Mouse (Mus musculus) embryonic facial prominence, embryonic 11.5 days (tissue): ENCODE results near the gene Cerk. TPM values are rescaled to one million over a fixed set of nuclear protein-coding genes. Genes with fewer than 3 reads are reported as not detected.

Experiments used
- ATAC-seq: fragments of 200-750 bp; cut with Nextera tagmentation; replicated peaks from 2 replicates; pipeline ENCODE4 v1.8.0; 2017; ENCODE audit warnings: low read depth; ENCODE audit not compliant: insufficient number of reproducible peaks, low FRiP score, low TSS enrichment
- DNase-seq: peaks from one replicate; pipeline ENCODE4 v3.0.0-alpha.2; 2015; ENCODE audit warnings: low spot score
- H3K27ac ChIP-seq: fragments of 300-500 bp; sonication (generic); replicated peaks from 2 replicates; pipeline ENCODE4 v1.5.1; 2014; ENCODE audit warnings: mild to moderate bottlenecking, low read depth, low read length, control low read depth
- H3K27me3 ChIP-seq: fragments of 300-500 bp; sonication (generic); 2 replicates; pipeline ENCODE4 v1.6.1; 2014; ENCODE audit warnings: mild to moderate bottlenecking, low read length, moderate library complexity, mixed read lengths; ENCODE audit not compliant: control insufficient read depth, insufficient read depth
- H3K36me3 ChIP-seq: fragments of 300-500 bp; sonication (generic); replicated peaks from 2 replicates; pipeline ENCODE4 v1.6.1; 2014; ENCODE audit warnings: low read depth, mild to moderate bottlenecking, low read length, moderate library complexity, mixed read lengths; ENCODE audit not compliant: control insufficient read depth, insufficient read depth
- H3K4me1 ChIP-seq: fragments of 300-500 bp; sonication (generic); 2 replicates; pipeline ENCODE4 v1.6.1; 2014; ENCODE audit warnings: low read length, mixed read lengths; ENCODE audit not compliant: control insufficient read depth, insufficient read depth
- H3K4me2 ChIP-seq: fragments of 300-500 bp; sonication (generic); 2 replicates; pipeline ENCODE4 v1.6.1; 2014; ENCODE audit warnings: low read depth, mild to moderate bottlenecking, control low read depth, low read length, moderate library complexity
- H3K4me3 ChIP-seq: fragments of 300-500 bp; sonication (generic); 2 replicates; pipeline ENCODE4 v1.5.1; 2014; ENCODE audit warnings: low read depth, low read length, control low read depth
- H3K9ac ChIP-seq: fragments of 300-500 bp; sonication (generic); replicated peaks from 2 replicates; pipeline ENCODE4 v1.6.1; 2014; ENCODE audit warnings: mild to moderate bottlenecking, control low read depth, low read length
- H3K9me3 ChIP-seq: fragments of 300-500 bp; sonication (generic); replicated peaks from 2 replicates; pipeline ENCODE4 v1.6.1; 2016; ENCODE audit warnings: mild to moderate bottlenecking, low read length, inconsistent platforms, mixed read lengths; ENCODE audit not compliant: control insufficient read depth
- WGBS: fragments of 180-500 bp; shearing (Covaris S2); extraction: QIAGEN DNeasy Blood & Tissue Kit; methylation state at CpG from one replicate; pipeline ENCODE4 v1.1.7; 2014; 5-methylcytosine and 5-hydroxymethylcytosine counted together
- polyA plus RNA-seq: library from polyadenylated mRNA; unstranded; fragments of >200 nt; fragmentation: Nextera tagmentation; extraction: Ambion mirVana; gene quantifications from 2 replicates; pipeline ENCODE4 v1.2.1, GENCODE M21; 2014

The Cerk gene
- 16.3 and 17.6 TPM in 2 replicates for polyA plus RNA-seq

- DNase-seq = peak; percentile 70
- peaks cover 5% of the 10 kb centered on the region; the same call in 1 of the 2 replicates for H3K4me1 ChIP-seq
- no peaks in the 10 kb centered on the region for H3K9me3 ChIP-seq
- peak within 1 kb of the TSS; percentile 81 for H3K27ac ChIP-seq
- H3K4me3 ChIP-seq = peak within 1 kb of the TSS; percentile 87
- H3K4me2 ChIP-seq = peak within 1 kb of the TSS; percentile 80
- H3K9ac ChIP-seq = peak within 1 kb of the TSS; percentile 92
- H3K27me3 ChIP-seq = no peaks in the 10 kb centered on the region
- no peaks in the 10 kb centered on the region for H3K36me3 ChIP-seq
- ATAC-seq = peak; percentile 40
- WGBS = 3% methylated on average over 43 of the region's 43 CpGs
Measured at GRCm38 (mm10) chr15:86185689-86186569, at the start of gene Cerk. TSS of gene Cerk (minus strand) at chr15:86186141.

- Histone ChIP-seq H3K9me3 (no peaks in the 10 kb centered on the region), H3K4me1 (no peaks in the 10 kb centered on the region), H3K4me3 (no peak overlapping the region), H3K9ac (no peak overlapping the region), H3K4me2 (no peak overlapping the region), H3K27ac (no peak overlapping the region), H3K36me3 (no peaks in the 10 kb centered on the region; the same call in 1 of the 2 replicates), H3K27me3 (no peaks in the 10 kb centered on the region)
- ATAC-seq (no peak), DNase-seq (no peak)
- WGBS = 87% methylated on average over 22 of the region's 22 CpGs
Measured at GRCm38 (mm10) chr15:86234517-86235441, 48.8 kb upstream of the Cerk start.

DNA sequence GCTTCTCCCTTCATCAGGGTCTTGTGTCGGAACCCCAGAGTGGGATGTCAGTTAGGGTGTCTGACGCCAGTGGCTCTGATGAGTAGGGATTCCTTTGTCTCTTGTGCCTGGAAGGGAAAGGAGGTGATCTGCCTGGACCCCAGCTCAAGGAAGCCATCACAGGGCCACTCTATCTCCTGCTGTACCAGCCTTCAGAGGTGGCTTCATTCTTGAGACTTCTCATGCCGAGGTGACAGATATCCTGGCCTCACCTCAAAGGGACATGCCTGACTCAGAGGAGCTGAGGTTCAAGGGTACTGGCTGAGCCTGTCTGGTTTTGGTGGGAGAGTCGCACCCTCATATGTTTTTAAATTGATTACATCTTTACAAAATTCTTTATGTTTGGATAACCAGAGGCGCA lies 48.1 kb upstream of the Cerk start:
- DNase-seq = no peak
- ATAC-seq = no peak
- H3K9me3 ChIP-seq = no peaks in the 10 kb centered on the region
- H3K4me1 ChIP-seq = no peaks in the 10 kb centered on the region
- H3K4me3 ChIP-seq = no peak overlapping the region
- H3K27ac ChIP-seq = no peak overlapping the region
- no peaks in the 10 kb centered on the region for H3K27me3 ChIP-seq
- no peak overlapping the region for H3K9ac ChIP-seq
- 87% methylated on average over 5 of the region's 5 CpGs for WGBS
- no peak overlapping the region for H3K4me2 ChIP-seq
- no peaks in the 10 kb centered on the region for H3K36me3 ChIP-seq

DNA sequence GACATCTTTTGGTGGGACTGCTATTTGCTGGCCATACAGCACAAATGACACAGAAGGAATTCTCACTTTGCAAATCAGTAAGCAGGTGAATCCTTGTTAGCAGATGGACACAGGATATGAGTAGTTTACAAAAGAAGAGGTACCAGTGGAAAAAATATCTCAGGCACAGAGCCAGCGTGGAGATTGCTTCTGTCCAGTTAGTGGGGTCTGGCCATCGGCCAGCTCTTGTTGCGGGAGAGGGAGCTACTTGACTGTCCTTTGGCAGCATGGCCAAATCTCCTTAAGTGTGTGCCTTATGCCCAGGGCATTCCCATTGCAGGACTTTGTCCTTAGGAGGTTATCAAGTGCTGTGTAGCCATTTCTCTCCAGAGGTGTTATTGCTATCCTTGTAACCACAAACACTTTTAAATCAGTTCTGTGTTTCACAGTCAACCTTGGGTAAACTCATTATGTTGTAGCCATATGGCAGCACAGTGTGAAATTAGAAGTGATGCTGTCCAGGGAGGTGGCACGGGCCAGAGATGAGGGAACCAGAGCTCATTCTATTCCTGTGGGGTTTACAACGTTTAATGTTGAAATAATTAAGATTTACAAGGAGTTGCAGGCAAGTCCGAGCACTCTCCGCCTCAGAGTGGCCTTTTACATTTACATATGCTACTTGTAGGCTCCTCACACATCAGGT lies 46.0 kb upstream of the Cerk start:
- H3K36me3 ChIP-seq = no peaks in the 10 kb centered on the region
- H3K4me3 ChIP-seq = no peak overlapping the region
- H3K9ac ChIP-seq = no peak overlapping the region
- no peak overlapping the region for H3K27ac ChIP-seq
- H3K4me2 ChIP-seq = no peak overlapping the region
- no peaks in the 10 kb centered on the region for H3K4me1 ChIP-seq
- no peaks in the 10 kb centered on the region for H3K9me3 ChIP-seq
- DNase-seq = no peak
- no peak for ATAC-seq
- WGBS = 78% methylated on average over 7 of the region's 7 CpGs
- no peaks in the 10 kb centered on the region for H3K27me3 ChIP-seq

- H3K36me3 ChIP-seq = no peaks in the 10 kb centered on the region
- no peaks in the 10 kb centered on the region for H3K27me3 ChIP-seq
- no peaks in the 10 kb centered on the region for H3K9me3 ChIP-seq
- WGBS = 83% methylated on average over 1 of the region's 1 CpGs
- no peak overlapping the region for H3K4me3 ChIP-seq
- no peak overlapping the region for H3K9ac ChIP-seq
- no peak overlapping the region for H3K4me2 ChIP-seq
- DNase-seq = no peak
- no peak for ATAC-seq
- no peaks in the 10 kb centered on the region for H3K4me1 ChIP-seq
- no peak overlapping the region for H3K27ac ChIP-seq
Measured at GRCm38 (mm10) chr15:86231170-86231569, 45.2 kb upstream of the Cerk start.

DNA sequence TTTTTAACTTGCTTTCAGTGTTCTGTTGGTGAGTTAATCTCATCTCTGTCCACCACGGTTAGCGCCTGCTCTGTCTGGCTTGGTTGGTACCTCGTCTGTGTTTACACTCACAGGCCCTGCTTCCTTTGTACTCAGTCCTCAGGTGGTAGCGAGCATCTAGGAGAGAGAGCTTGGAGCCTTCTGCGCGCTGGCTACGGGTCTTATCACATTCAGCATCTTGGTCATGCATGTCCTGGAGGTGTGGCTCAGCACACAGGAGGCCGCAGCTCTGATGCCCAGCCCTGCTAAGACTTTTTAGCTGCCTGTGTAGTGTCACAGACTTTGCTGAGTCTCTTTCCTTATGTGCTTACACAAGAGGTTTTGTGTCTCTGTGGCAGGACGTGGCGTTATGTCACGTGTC lies 43.7 kb upstream of the Cerk start:
- Histone ChIP-seq H3K4me3 (no peak overlapping the region), H3K9ac (no peak overlapping the region), H3K27ac (no peak overlapping the region), H3K4me2 (no peak overlapping the region), H3K4me1 (no peaks in the 10 kb centered on the region), H3K9me3 (no peaks in the 10 kb centered on the region), H3K27me3 (no peaks in the 10 kb centered on the region), H3K36me3 (no peaks in the 10 kb centered on the region)
- whole genome bisulfite sequencing = 82% methylated on average over 11 of the region's 11 CpGs
- no peak for DNase-seq
- no peak for ATAC-seq

- DNase-seq (no peak), ATAC-seq (no peak)
- Histone ChIP-seq H3K36me3 (no peaks in the 10 kb centered on the region), H3K4me1 (no peaks in the 10 kb centered on the region), H3K4me2 (no peak overlapping the region), H3K9me3 (no peaks in the 10 kb centered on the region), H3K4me3 (no peak overlapping the region), H3K9ac (no peak overlapping the region), H3K27me3 (no peaks in the 10 kb centered on the region), H3K27ac (no peak overlapping the region)
- 79% methylated on average over 8 of the region's 8 CpGs for WGBS
Measured at GRCm38 (mm10) chr15:86229088-86229487, 43.1 kb upstream of the Cerk start.
